Mouse (Mus musculus): ENCODE measurements at regions not wholly inside any gene's neighbourhood (a gene's known extent, or its start where the extent isn't known, plus 50 kb on each side); places are given as distances from the start of the nearest gene placed in this dataset.
A peak's percentile ranks its signal among the peaks of the same experiment; 100 is the strongest.

GRCm38 (mm10) chr13:91367896-91368556, 92.1 kb upstream of the Ssbp2 start:
- Histone ChIP-seq H3K9ac (ENCODE audit: control insufficient read depth, low read depth, low read length, poor library complexity, severe bottlenecking) (no peak overlapping the region), H3K79me2 (ENCODE audit: control insufficient read depth, insufficient read depth, low read length, poor library complexity) (peaks cover 2% of the 10 kb centered on the region; the same call in 1 of the 2 replicates), H3K27me3 (ENCODE audit: control insufficient read depth in 1 of 2, insufficient read depth in 2 of 2, low read length in 2 of 2) (no peaks in the 10 kb centered on the region), H3K9me3 (replicated peaks; ENCODE audit: insufficient read depth, low read length) (no peaks in the 10 kb centered on the region), H3K4me3 (ENCODE audit: control insufficient read depth in 1 of 2, insufficient read depth in 1 of 2, low read depth in 2 of 2, low read length in 2 of 2) (no peak overlapping the region), H3K36me3 (ENCODE audit: control insufficient read depth in 1 of 2, insufficient read depth in 2 of 2, low read length in 2 of 2) (peaks cover 0 to 7% of the 10 kb centered on the region in 2 experiments; a peak in 2 of 4 replicates), H3K4me1 (ENCODE audit: control insufficient read depth in 1 of 2, insufficient read depth in 2 of 2, low read length in 2 of 2) (peaks cover 2 to 11% of the 10 kb centered on the region in 2 experiments; a peak in 3 of 4 replicates), H3K27ac (ENCODE audit: control insufficient read depth, low read depth, low read length) (no peak overlapping the region)
- DNase-seq (ENCODE audit: low read depth, low spot score), result no peak
- TF ChIP-seq EP300 (IDR thresholded peaks at IDR 0.05; ENCODE audit: low read depth in 1 of 2, low read length in 2 of 2), result no peak
- peak; percentile 8; the same call in 1 of the 2 replicates for TF ChIP-seq SMC3 (IDR thresholded peaks at IDR 0.05; ENCODE audit: low read depth, low read length)
- no peak for TF ChIP-seq ZNF384 (IDR thresholded peaks at IDR 0.05; ENCODE audit: low read depth, low read length)
- TF ChIP-seq TBP (IDR thresholded peaks at IDR 0.05; ENCODE audit: low read depth, low read length), result no peak
- no peak for TF ChIP-seq TAL1 (IDR thresholded peaks at IDR 0.05; ENCODE audit: low read length)
- no peak for TF ChIP-seq CHD1 (IDR thresholded peaks at IDR 0.05; ENCODE audit: low read depth, low read length)
- TF ChIP-seq MAX (IDR thresholded peaks at IDR 0.05; ENCODE audit: low read length), result no peak
- TF ChIP-seq GABPA (IDR thresholded peaks at IDR 0.05; ENCODE audit: low read depth, low read length), result no peak
- TF ChIP-seq NELFE (IDR thresholded peaks at IDR 0.05; ENCODE audit: low read depth, low read length), result no peak
- TF ChIP-seq MXI1 (IDR thresholded peaks at IDR 0.05; ENCODE audit: low read depth, low read length), result no peak
- TF ChIP-seq USF1 (IDR thresholded peaks at IDR 0.05; ENCODE audit: low read depth, low read length), result no peak
- TF ChIP-seq ETS1 (IDR thresholded peaks at IDR 0.05; ENCODE audit: low read depth, low read length), result no peak
- no peak for TF ChIP-seq SIN3A (IDR thresholded peaks at IDR 0.05; ENCODE audit: low read length)
- TF ChIP-seq RCOR1 (IDR thresholded peaks at IDR 0.05; ENCODE audit: low read depth, low read length), result no peak
- TF ChIP-seq CTCF (IDR thresholded peaks at IDR 0.05 in 2 of 3, conservative IDR thresholded peaks at IDR 0.05 in 1 of 3; ENCODE audit: control insufficient read depth in 1 of 3, insufficient read depth in 1 of 3, low read depth in 2 of 3, low read length in 3 of 3, poor library complexity in 1 of 3, severe bottlenecking in 1 of 3), result peak in 1 of 3 experiments; percentile 8; a peak in 1 of 6 replicates
- no peak for TF ChIP-seq KAT2A (conservative IDR thresholded peaks at IDR 0.05; ENCODE audit: low read depth, low read length)
- TF ChIP-seq HCFC1 (IDR thresholded peaks at IDR 0.05; ENCODE audit: low read depth, low read length), result no peak
- TF ChIP-seq JUND (IDR thresholded peaks at IDR 0.05; ENCODE audit: low read depth, low read length), result no peak
- TF ChIP-seq ELF1 (IDR thresholded peaks at IDR 0.05; ENCODE audit: low read depth, low read length), result no peak
- peak; percentile 13 for TF ChIP-seq RAD21 (IDR thresholded peaks at IDR 0.05; ENCODE audit: low read depth, low read length)
- TF ChIP-seq POLR2AphosphoS5 (IDR thresholded peaks at IDR 0.05; ENCODE audit: borderline replicate concordance, low read depth, low read length), result no peak
- TF ChIP-seq MYB (IDR thresholded peaks at IDR 0.05; ENCODE audit: low read depth, low read length), result no peak
- no peak for TF ChIP-seq BHLHE40 (IDR thresholded peaks at IDR 0.05; ENCODE audit: borderline replicate concordance, low read depth, low read length)
- no peak for TF ChIP-seq USF2 (IDR thresholded peaks at IDR 0.05; ENCODE audit: borderline replicate concordance in 1 of 2, insufficient read depth in 1 of 2, low read depth in 1 of 2, low read length in 2 of 2)

Data from MEL (cell line).